Mouse (Mus musculus) embryonic facial prominence, embryonic 14.5 days (tissue): Measurements from ENCODE around the gene Gpnmb. TPM values are rescaled to one million over a fixed set of nuclear protein-coding genes. Genes with fewer than 3 reads are reported as not detected.

Source experiments
- ATAC-seq: fragments of 200-750 bp; cut with Nextera tagmentation; 2 replicates; pipeline ENCODE4 v1.8.0; 2017; ENCODE audit warnings: low read depth, moderate number of reproducible peaks, moderate TSS enrichment
- DNase-seq: peaks from one replicate; pipeline ENCODE4 v3.0.0-alpha.2; 2015; ENCODE audit warnings: low spot score
- H3K27ac ChIP-seq: fragments of 300-500 bp; sonication (generic); replicated peaks from 2 replicates; pipeline ENCODE4 v1.5.1; 2014; ENCODE audit warnings: low read depth, mild to moderate bottlenecking, low read length, moderate library complexity
- H3K27me3 ChIP-seq: fragments of 300-500 bp; sonication (generic); replicated peaks from 2 replicates; pipeline ENCODE4 v1.6.1; 2014; ENCODE audit warnings: low read length; ENCODE audit not compliant: control insufficient read depth, insufficient read depth
- H3K36me3 ChIP-seq: fragments of 300-500 bp; sonication (generic); 2 replicates; pipeline ENCODE4 v1.6.1; 2014; ENCODE audit warnings: low read length, mixed read lengths; ENCODE audit not compliant: control insufficient read depth, insufficient read depth
- H3K4me1 ChIP-seq: fragments of 300-500 bp; sonication (generic); 2 replicates; pipeline ENCODE4 v1.6.1; 2014; ENCODE audit warnings: antibody characterized with exemption, low read length; ENCODE audit not compliant: control insufficient read depth, insufficient read depth
- H3K4me2 ChIP-seq: fragments of 300-500 bp; sonication (generic); 2 replicates; pipeline ENCODE4 v1.6.1; 2014; ENCODE audit warnings: low read depth, mild to moderate bottlenecking, low read length, moderate library complexity, mixed read lengths
- H3K4me3 ChIP-seq: fragments of 300-500 bp; sonication (generic); 2 replicates; pipeline ENCODE4 v1.5.1; 2014; ENCODE audit warnings: low read depth, mild to moderate bottlenecking, low read length
- H3K9ac ChIP-seq: fragments of 300-500 bp; sonication (generic); 2 replicates; pipeline ENCODE4 v1.6.1; 2014; ENCODE audit warnings: low read depth, mild to moderate bottlenecking, low read length, moderate library complexity, mixed read lengths
- H3K9me3 ChIP-seq: fragments of 300-500 bp; sonication (generic); 2 replicates; pipeline ENCODE4 v1.6.1; 2016; ENCODE audit warnings: low read length; ENCODE audit not compliant: control insufficient read depth
- WGBS: fragments of 180-500 bp; shearing (Covaris S2); extraction: QIAGEN DNeasy Blood & Tissue Kit; methylation state at CpG from one replicate; pipeline ENCODE4 v1.1.7; 2014; 5-methylcytosine and 5-hydroxymethylcytosine counted together
- polyA plus RNA-seq: library from polyadenylated mRNA; unstranded; fragments of >200 nt; fragmentation: Nextera tagmentation; extraction: Ambion mirVana; gene quantifications from 2 replicates; pipeline ENCODE4 v1.2.1, GENCODE M21; 2014

The Gpnmb gene
- polyA plus RNA-seq, 1 experiment from 2014 or later, result 1.6 TPM

- Histone ChIP-seq H3K9ac (no peak overlapping the region), H3K27ac (no peak overlapping the region), H3K36me3 (peaks cover 39% of the 10 kb centered on the region), H3K4me1 (no peaks in the 10 kb centered on the region), H3K9me3 (no peaks in the 10 kb centered on the region), H3K4me2 (no peak overlapping the region), H3K4me3 (no peak overlapping the region), H3K27me3 (no peaks in the 10 kb centered on the region)
- 88% methylated on average over 8 of the region's 8 CpGs for WGBS
- DNase-seq (no peak), ATAC-seq (no peak)
These were observed 79.9 kb downstream of the Gpnmb start for GRCm38 (mm10) chr6:49116241-49116640.

- Histone ChIP-seq H3K27ac (no peak overlapping the region), H3K9me3 (no peaks in the 10 kb centered on the region), H3K4me2 (no peak overlapping the region), H3K27me3 (no peaks in the 10 kb centered on the region), H3K9ac (no peak overlapping the region), H3K4me3 (no peak overlapping the region), H3K4me1 (no peaks in the 10 kb centered on the region), H3K36me3 (peaks cover 46% of the 10 kb centered on the region)
- 75% methylated on average over 8 of the region's 8 CpGs for WGBS
- DNase-seq, result no peak
- ATAC-seq, result no peak
These were observed 82.1 kb downstream of the Gpnmb start for GRCm38 (mm10) chr6:49118446-49118845.

GRCm38 (mm10) chr6:49119462-49120135 is 83.3 kb downstream of the Gpnmb start:
- 94% methylated on average over 1 of the region's 1 CpGs for WGBS
- H3K9me3 ChIP-seq, result no peaks in the 10 kb centered on the region
- H3K4me3 ChIP-seq, result no peak overlapping the region
- no peaks in the 10 kb centered on the region for H3K27me3 ChIP-seq
- H3K9ac ChIP-seq, result no peak overlapping the region
- H3K36me3 ChIP-seq, result peaks cover 36% of the 10 kb centered on the region
- no peak overlapping the region for H3K4me2 ChIP-seq
- DNase-seq (no peak), ATAC-seq (no peak)
- no peak overlapping the region for H3K27ac ChIP-seq
- H3K4me1 ChIP-seq, result no peaks in the 10 kb centered on the region

- no peak for ATAC-seq
These were observed 84.0 kb downstream of the Gpnmb start for GRCm38 (mm10) chr6:49120370-49120769.

More at GRCm38 (mm10) chr6:49120370-49120769, 84.0 kb downstream of the Gpnmb start:
- DNase-seq, result no peak
- Histone ChIP-seq H3K4me3 (no peak overlapping the region), H3K4me2 (no peak overlapping the region), H3K36me3 (peaks cover 32% of the 10 kb centered on the region), H3K27ac (no peak overlapping the region), H3K4me1 (no peaks in the 10 kb centered on the region), H3K9me3 (no peaks in the 10 kb centered on the region), H3K27me3 (no peaks in the 10 kb centered on the region), H3K9ac (no peak overlapping the region)
- WGBS, result 93% methylated on average over 3 of the region's 3 CpGs

Other genes starting within 250 kb of the Gpnmb start
- 92.7 and 101 TPM in 2 replicates for gene Tmem176a, start 195.6 kb upstream of the Gpnmb start, polyA plus RNA-seq
- 244 and 254 TPM in 2 replicates for gene Tmem176b, start 195.1 kb upstream of the Gpnmb start, polyA plus RNA-seq
- 0.08 TPM in 1 of 2 replicates, not detected in the other for gene Aoc1, start 163.7 kb upstream of the Gpnmb start, polyA plus RNA-seq
- gene 1600015I10Rik, start 106.7 kb upstream of the Gpnmb start, polyA plus RNA-seq, result not detected in 2 replicates
- not detected in 2 replicates for gene Doxl2, start 61.6 kb upstream of the Gpnmb start, polyA plus RNA-seq
- not detected in 2 replicates for gene Svs1, start 49.7 kb upstream of the Gpnmb start, polyA plus RNA-seq
- gene Malsu1, start 37.2 kb downstream of the Gpnmb start, polyA plus RNA-seq, result 69.8 and 72.1 TPM in 2 replicates
- 49.4 and 61.6 TPM in 2 replicates for gene Igf2bp3, start 178.4 kb downstream of the Gpnmb start, polyA plus RNA-seq
- gene Tra2a, start 227.5 kb downstream of the Gpnmb start, polyA plus RNA-seq, result 39.6 and 40.6 TPM in 2 replicates